Mouse (Mus musculus) neural tube, embryonic 13.5 days (tissue): ENCODE results near the gene Thumpd2. TPM values are rescaled to one million over a fixed set of nuclear protein-coding genes. Genes with fewer than 3 reads are reported as not detected.

Experiments
- ATAC-seq: fragments of 200-750 bp; cut with Nextera tagmentation; 2 replicates; pipeline ENCODE4 v1.8.0; 2017; ENCODE audit warnings: low read depth, mild to moderate bottlenecking, moderate TSS enrichment, moderate library complexity
- H3K27ac ChIP-seq: fragments of 300-500 bp; sonication (generic); replicated peaks from 2 replicates; pipeline ENCODE4 v1.5.1; 2015; ENCODE audit warnings: moderate library complexity, mild to moderate bottlenecking, inconsistent platforms
- H3K27me3 ChIP-seq: fragments of 300-500 bp; sonication (generic); 2 replicates; pipeline ENCODE4 v1.6.1; 2015; ENCODE audit warnings: mild to moderate bottlenecking, inconsistent platforms
- H3K36me3 ChIP-seq: fragments of 300-500 bp; sonication (generic); 2 replicates; pipeline ENCODE4 v1.6.1; 2015; ENCODE audit warnings: mild to moderate bottlenecking, inconsistent platforms
- H3K4me1 ChIP-seq: fragments of 300-500 bp; sonication (generic); replicated peaks from 2 replicates; pipeline ENCODE4 v1.6.1; 2015; ENCODE audit warnings: inconsistent platforms
- H3K4me2 ChIP-seq: fragments of 300-500 bp; sonication (generic); 2 replicates; pipeline ENCODE4 v1.6.1; 2015; ENCODE audit warnings: inconsistent platforms, mild to moderate bottlenecking, moderate library complexity
- H3K4me3 ChIP-seq: fragments of 300-500 bp; sonication (generic); 2 replicates; pipeline ENCODE4 v1.5.1; 2015; ENCODE audit warnings: mild to moderate bottlenecking, inconsistent platforms
- H3K9ac ChIP-seq: fragments of 300-500 bp; sonication (generic); 2 replicates; pipeline ENCODE4 v1.6.1; 2015; ENCODE audit warnings: moderate library complexity, mild to moderate bottlenecking, inconsistent platforms
- H3K9me3 ChIP-seq: fragments of 300-500 bp; sonication (generic); 2 replicates; pipeline ENCODE4 v1.6.1; 2016; ENCODE audit warnings: inconsistent platforms
- WGBS: fragments of 180-500 bp; shearing (Covaris S2); methylation state at CpG from one replicate; pipeline ENCODE4 v1.1.7; 2015; 5-methylcytosine and 5-hydroxymethylcytosine counted together
- polyA plus RNA-seq: library from polyadenylated mRNA; unstranded; fragments of >200 nt; fragmentation: Nextera tagmentation; extraction: Ambion mirVana; gene quantifications from 2 replicates; pipeline ENCODE4 v1.2.1, GENCODE M21; 2015

Gene Thumpd2
- polyA plus RNA-seq, result 8.6 and 9.6 TPM in 2 replicates

- Histone ChIP-seq H3K4me1 (peaks cover 7% of the 10 kb centered on the region; the same call in 1 of the 2 replicates), H3K9me3 (no peaks in the 10 kb centered on the region), H3K4me3 (peak within 1 kb of the TSS; percentile 83), H3K27me3 (no peaks in the 10 kb centered on the region), H3K9ac (peak within 1 kb of the TSS; percentile 92), H3K27ac (peak within 1 kb of the TSS; percentile 61), H3K36me3 (no peaks in the 10 kb centered on the region), H3K4me2 (peak within 1 kb of the TSS; percentile 64)
- ATAC-seq, result peak; percentile 94
- 2% methylated on average over 29 of the region's 29 CpGs for WGBS
Observed at GRCm38 (mm10) chr17:81064979-81065311, at the start of gene Thumpd2. Gene Thumpd2 (minus strand): TSS chr17:81065082.

- Histone ChIP-seq H3K27me3 (no peaks in the 10 kb centered on the region), H3K4me3 (no peak overlapping the region), H3K27ac (no peak overlapping the region), H3K4me2 (no peak overlapping the region), H3K4me1 (no peaks in the 10 kb centered on the region), H3K9ac (no peak overlapping the region), H3K9me3 (no peaks in the 10 kb centered on the region), H3K36me3 (no peaks in the 10 kb centered on the region)
- 97% methylated on average over 2 of the region's 2 CpGs for WGBS
- no peak for ATAC-seq
Observed at GRCm38 (mm10) chr17:81104237-81104636, 39.4 kb upstream of the Thumpd2 start.

GRCm38 (mm10) chr17:81102866-81103265, 38.0 kb upstream of the Thumpd2 start:
- no peak overlapping the region for H3K4me2 ChIP-seq
- no peak overlapping the region for H3K9ac ChIP-seq
- H3K27me3 ChIP-seq, result no peaks in the 10 kb centered on the region
- no peaks in the 10 kb centered on the region for H3K36me3 ChIP-seq
- no peaks in the 10 kb centered on the region for H3K4me1 ChIP-seq
- WGBS, result 68% methylated on average over 8 of the region's 8 CpGs
- no peak overlapping the region for H3K27ac ChIP-seq
- ATAC-seq, result no peak
- no peak overlapping the region for H3K4me3 ChIP-seq
- H3K9me3 ChIP-seq, result no peaks in the 10 kb centered on the region

- no peak for ATAC-seq
- H3K9ac ChIP-seq, result no peak overlapping the region
- H3K9me3 ChIP-seq, result no peaks in the 10 kb centered on the region
- H3K27me3 ChIP-seq, result no peaks in the 10 kb centered on the region
- H3K27ac ChIP-seq, result no peak overlapping the region
- H3K36me3 ChIP-seq, result no peaks in the 10 kb centered on the region
- no peak overlapping the region for H3K4me2 ChIP-seq
- no peaks in the 10 kb centered on the region for H3K4me1 ChIP-seq
- no peak overlapping the region for H3K4me3 ChIP-seq
Observed at GRCm38 (mm10) chr17:81098444-81098843, 33.6 kb upstream of the Thumpd2 start.

- no peak overlapping the region for H3K4me3 ChIP-seq
- WGBS, result 84% methylated on average over 2 of the region's 2 CpGs
- no peak for ATAC-seq
- H3K36me3 ChIP-seq, result no peaks in the 10 kb centered on the region
- no peak overlapping the region for H3K9ac ChIP-seq
- no peak overlapping the region for H3K27ac ChIP-seq
- H3K9me3 ChIP-seq, result no peaks in the 10 kb centered on the region
- no peaks in the 10 kb centered on the region for H3K27me3 ChIP-seq
- H3K4me1 ChIP-seq, result no peaks in the 10 kb centered on the region
- H3K4me2 ChIP-seq, result no peak overlapping the region
Observed at GRCm38 (mm10) chr17:81096490-81096889, 31.6 kb upstream of the Thumpd2 start.

GRCm38 (mm10) chr17:81092794-81093193, 27.9 kb upstream of the Thumpd2 start:
- H3K36me3 ChIP-seq, result no peaks in the 10 kb centered on the region
- WGBS, result 67% methylated on average over 5 of the region's 5 CpGs
- no peak overlapping the region for H3K4me2 ChIP-seq
- H3K9me3 ChIP-seq, result no peaks in the 10 kb centered on the region
- no peak for ATAC-seq
- no peaks in the 10 kb centered on the region for H3K4me1 ChIP-seq
- H3K4me3 ChIP-seq, result no peak overlapping the region
- no peak overlapping the region for H3K27ac ChIP-seq
- H3K27me3 ChIP-seq, result no peaks in the 10 kb centered on the region
- no peak overlapping the region for H3K9ac ChIP-seq

GRCm38 (mm10) chr17:81088866-81089265, 24.0 kb upstream of the Thumpd2 start:
- H3K4me2 ChIP-seq, result no peak overlapping the region
- H3K27me3 ChIP-seq, result no peaks in the 10 kb centered on the region
- no peak overlapping the region for H3K9ac ChIP-seq
- no peak for ATAC-seq
- H3K4me1 ChIP-seq, result no peaks in the 10 kb centered on the region
- no peak overlapping the region for H3K27ac ChIP-seq
- 69% methylated on average over 3 of the region's 3 CpGs for WGBS
- H3K36me3 ChIP-seq, result no peaks in the 10 kb centered on the region
- no peaks in the 10 kb centered on the region for H3K9me3 ChIP-seq
- H3K4me3 ChIP-seq, result no peak overlapping the region

- no peaks in the 10 kb centered on the region for H3K36me3 ChIP-seq
- no peak overlapping the region for H3K4me2 ChIP-seq
- 78% methylated on average over 4 of the region's 4 CpGs for WGBS
- no peak overlapping the region for H3K27ac ChIP-seq
- no peak overlapping the region for H3K9ac ChIP-seq
- no peaks in the 10 kb centered on the region for H3K4me1 ChIP-seq
- H3K9me3 ChIP-seq, result no peaks in the 10 kb centered on the region
- ATAC-seq, result no peak
- H3K27me3 ChIP-seq, result no peaks in the 10 kb centered on the region
- H3K4me3 ChIP-seq, result no peak overlapping the region
Observed at GRCm38 (mm10) chr17:81087735-81088134, 22.9 kb upstream of the Thumpd2 start.

- Histone ChIP-seq H3K9ac (peak overlapping the region; percentile 92), H3K4me2 (peak overlapping the region; percentile 64), H3K36me3 (no peaks in the 10 kb centered on the region), H3K4me1 (peaks cover 7% of the 10 kb centered on the region; the same call in 1 of the 2 replicates), H3K9me3 (no peaks in the 10 kb centered on the region), H3K27me3 (no peaks in the 10 kb centered on the region), H3K4me3 (peak overlapping the region; percentile 83), H3K27ac (peak overlapping the region; percentile 61)
- 18% methylated on average over 28 of the region's 28 CpGs for WGBS
- peak; percentile 91 for ATAC-seq
Observed at GRCm38 (mm10) chr17:81064279-81064978, 453 bp downstream of the Thumpd2 start.

- 92% methylated on average over 3 of the region's 3 CpGs for WGBS
- no peaks in the 10 kb centered on the region for H3K27me3 ChIP-seq
Observed at GRCm38 (mm10) chr17:81063346-81063745, 1.5 kb downstream of the Thumpd2 start.

GRCm38 (mm10) chr17:81062349-81062871, 2.5 kb downstream of the Thumpd2 start:
- H3K9ac ChIP-seq, result no peak overlapping the region
- 67% methylated on average over 6 of the region's 6 CpGs for whole genome bisulfite sequencing
- no peaks in the 10 kb centered on the region for H3K36me3 ChIP-seq
- no peaks in the 10 kb centered on the region for H3K27me3 ChIP-seq
- no peak overlapping the region for H3K4me3 ChIP-seq
- H3K9me3 ChIP-seq, result no peaks in the 10 kb centered on the region
- peaks cover 7% of the 10 kb centered on the region; the same call in 1 of the 2 replicates for H3K4me1 ChIP-seq
- H3K27ac ChIP-seq, result no peak overlapping the region
- no peak for ATAC-seq
- no peak overlapping the region for H3K4me2 ChIP-seq

More at GRCm38 (mm10) chr17:81063346-81063745, 1.5 kb downstream of the Thumpd2 start:
- Histone ChIP-seq H3K36me3 (no peaks in the 10 kb centered on the region), H3K27ac (no peak overlapping the region), H3K4me2 (no peak overlapping the region), H3K9me3 (no peaks in the 10 kb centered on the region), H3K4me3 (no peak overlapping the region), H3K9ac (no peak overlapping the region), H3K4me1 (peaks cover 7% of the 10 kb centered on the region; the same call in 1 of the 2 replicates)
- ATAC-seq, result no peak

GRCm38 (mm10) chr17:81056796-81057381, 8.0 kb downstream of the Thumpd2 start:
- peak; percentile 71 for ATAC-seq
- WGBS, result 48% methylated on average over 8 of the region's 8 CpGs

More at GRCm38 (mm10) chr17:81056796-81057381, 8.0 kb downstream of the Thumpd2 start:
- H3K4me2 ChIP-seq, result no peak overlapping the region
- peak overlapping the region; percentile 0; the same call in 1 of the 2 replicates for H3K27ac ChIP-seq
- no peaks in the 10 kb centered on the region for H3K27me3 ChIP-seq
- no peak overlapping the region for H3K4me3 ChIP-seq
- no peaks in the 10 kb centered on the region for H3K9me3 ChIP-seq
- peaks cover 19% of the 10 kb centered on the region for H3K36me3 ChIP-seq
- peaks cover 19% of the 10 kb centered on the region for H3K4me1 ChIP-seq
- no peak overlapping the region for H3K9ac ChIP-seq
